Mouse (Mus musculus): ENCODE data around the gene Sema3f.

GRCm38 (mm10) chr9:107697811-107698521 lies 12.3 kb downstream of the Sema3f start:
- no peak for TF ChIP-seq CTCF (IDR thresholded peaks at IDR 0.05; ENCODE audit: low read depth, low read length)
- TF ChIP-seq EP300 (IDR thresholded peaks at IDR 0.05; ENCODE audit: insufficient read depth, low read depth, low read length), result no peak

All from ES-Bruce4 (cell line).